Mouse (Mus musculus) liver (tissue): ENCODE measurements around the gene Selplg.

Experiments used
- DNase-seq: peaks from one replicate; pipeline ENCODE4 v3.0.0-alpha.2; 2020; ENCODE audit warnings: mixed read lengths

The Selplg gene

DNA sequence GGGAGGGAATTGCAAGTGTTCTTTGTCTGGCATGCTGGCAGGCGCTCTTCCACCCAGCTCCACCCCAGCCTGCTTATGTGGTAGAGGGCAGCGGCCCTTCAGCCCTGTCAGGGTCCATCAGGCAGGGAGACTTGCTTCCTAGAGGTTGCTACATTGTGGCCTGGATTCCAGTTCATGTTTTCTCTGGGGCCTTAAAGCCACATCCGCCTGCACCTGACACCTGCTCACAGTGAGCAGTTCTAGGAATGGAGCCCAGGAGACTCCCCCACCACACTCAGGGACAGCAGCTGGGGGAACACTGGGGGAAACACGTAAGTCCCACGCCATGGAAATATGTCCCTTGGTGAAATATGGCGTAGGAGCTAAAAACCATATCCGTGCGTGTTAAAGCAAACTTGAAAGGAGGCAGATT is at the start of gene Selplg:
Gene Selplg, minus strand, starts transcription at position 155 of the 412 bp plus-strand sequence.
- no peak for DNase-seq

GRCm38 (mm10) chr5:113881136-113881535 is 48.7 kb upstream of the Selplg start:
- DNase-seq: no peak

GRCm38 (mm10) chr5:113878943-113879617 is 46.6 kb upstream of the Selplg start:
- no peak for DNase-seq

- DNase-seq: no peak
Observed at GRCm38 (mm10) chr5:113877565-113877964, 45.1 kb upstream of the Selplg start.

DNA sequence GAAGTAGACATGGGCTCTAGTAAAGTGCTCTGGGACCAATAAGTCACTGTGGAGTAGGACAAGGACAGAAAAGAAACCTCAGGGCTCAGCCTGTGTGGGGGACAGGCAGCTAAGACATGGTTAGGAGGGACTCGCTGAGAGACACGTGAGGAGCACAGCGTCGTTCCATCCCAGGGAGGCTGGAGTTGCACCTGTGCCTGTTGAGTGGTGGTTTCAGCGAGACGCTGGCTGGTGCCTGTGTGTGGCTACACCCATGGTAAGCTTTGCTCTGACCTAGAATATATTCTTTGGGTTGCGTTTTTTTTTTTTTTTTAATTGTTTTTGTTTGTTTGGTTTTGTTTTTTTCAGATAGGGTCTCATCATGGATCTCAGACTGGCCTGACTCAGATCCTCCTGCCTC is 43.7 kb upstream of the Selplg start:
- no peak for DNase-seq

DNA sequence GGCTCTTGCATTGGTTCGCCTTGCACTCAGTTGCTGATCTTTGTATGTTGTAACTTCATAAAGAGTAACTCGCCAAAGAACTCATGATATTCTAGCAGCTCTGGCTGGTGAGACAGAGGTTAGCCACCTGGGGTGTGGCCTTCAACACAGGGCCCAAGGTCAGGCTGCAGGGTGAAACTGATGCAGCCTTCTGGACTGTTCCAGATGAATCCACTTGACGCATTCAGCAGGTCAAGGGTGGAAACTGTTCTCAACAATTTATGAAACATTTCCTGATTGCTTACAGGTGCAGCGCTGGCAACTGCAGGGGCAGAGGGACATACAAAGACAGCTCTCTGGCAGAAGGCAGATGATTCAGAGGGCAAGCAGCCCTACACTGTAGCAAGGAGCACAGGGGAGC is 43.2 kb upstream of the Selplg start:
- DNase-seq: no peak

GRCm38 (mm10) chr5:113874063-113875024 is 41.9 kb upstream of the Selplg start:
- DNase-seq: no peak

DNA sequence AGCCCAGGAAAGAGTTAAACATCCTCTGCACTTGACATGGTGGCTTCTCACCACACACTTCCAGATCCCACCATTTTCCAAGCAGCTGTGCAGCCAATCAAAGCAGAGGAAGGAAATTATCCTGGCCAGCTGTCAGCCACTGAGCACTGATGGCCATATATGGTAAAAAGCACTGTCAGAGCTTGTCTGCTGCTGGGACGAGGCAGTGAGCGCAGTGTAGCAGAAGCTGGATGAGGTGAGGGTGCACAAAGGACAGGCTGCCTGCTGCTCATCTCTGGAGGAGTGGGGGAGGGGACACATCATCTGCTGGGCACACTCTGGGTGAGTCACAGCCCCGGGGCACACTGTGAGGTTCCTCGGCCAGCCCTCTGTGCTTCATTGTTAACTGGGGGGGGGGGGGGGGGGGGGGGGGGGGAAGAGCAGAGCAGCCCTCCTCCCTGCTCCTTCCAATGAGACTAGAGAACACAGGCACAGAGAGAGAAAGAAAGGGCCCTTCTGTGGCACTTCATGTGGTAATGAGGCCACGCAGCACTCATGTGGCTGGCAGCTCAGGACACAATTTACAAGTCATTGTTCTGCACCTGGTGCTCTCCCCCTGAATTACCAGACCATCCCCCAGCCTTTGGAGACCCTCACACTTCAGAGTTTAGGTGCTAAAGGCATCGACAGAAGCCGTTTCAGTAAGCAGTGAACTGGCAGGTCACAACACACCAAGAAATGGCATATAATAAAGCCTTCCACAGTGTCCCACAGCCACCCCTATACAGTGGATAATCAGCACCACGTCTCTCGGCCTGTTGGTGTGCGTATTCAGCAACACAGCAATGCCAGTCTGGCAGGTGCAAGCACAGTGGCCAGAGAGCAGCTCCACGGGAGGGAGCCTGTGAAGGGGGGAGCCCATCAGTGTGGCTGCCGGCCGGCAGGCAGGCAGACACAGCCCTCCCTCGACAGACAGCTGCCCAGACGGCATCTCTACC is 40.8 kb upstream of the Selplg start:
- peak; percentile 62 for DNase-seq

DNA sequence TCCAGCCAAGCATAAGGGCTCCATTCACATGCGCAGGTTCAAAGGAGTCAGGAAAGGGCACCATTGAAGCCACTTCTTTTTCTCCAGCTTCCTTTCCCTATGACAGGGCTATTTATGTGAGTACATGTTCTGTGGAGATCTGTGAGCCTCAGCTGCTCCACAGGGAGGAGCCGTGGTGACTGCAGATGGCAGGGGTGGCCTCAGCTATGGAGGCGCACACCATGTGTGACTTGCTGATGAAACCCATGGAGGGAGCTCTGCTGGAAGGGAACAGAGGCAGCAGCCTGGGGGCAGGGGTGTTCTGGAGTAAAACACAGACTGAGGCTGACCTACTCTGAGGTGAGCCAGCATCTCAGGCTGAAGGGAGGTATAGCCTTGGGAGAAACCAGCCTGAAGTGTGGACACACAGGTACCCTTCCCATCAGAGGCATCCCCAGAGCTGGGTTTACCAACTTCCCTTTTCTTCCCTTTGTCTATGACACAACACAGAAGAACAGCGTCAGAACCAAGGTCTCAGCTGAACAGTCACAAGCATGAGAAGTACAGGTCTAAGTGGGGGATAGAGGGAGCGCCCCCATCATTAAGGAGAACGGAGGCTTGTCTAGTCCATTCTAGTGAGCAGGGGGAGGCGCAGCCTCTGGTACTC is 39.6 kb upstream of the Selplg start:
- no peak for DNase-seq

- DNase-seq: no peak
Observed at GRCm38 (mm10) chr5:113870393-113871040, 38.1 kb upstream of the Selplg start.

- peak; percentile 40 for DNase-seq
Observed at GRCm38 (mm10) chr5:113869132-113869531, 36.7 kb upstream of the Selplg start.

DNA sequence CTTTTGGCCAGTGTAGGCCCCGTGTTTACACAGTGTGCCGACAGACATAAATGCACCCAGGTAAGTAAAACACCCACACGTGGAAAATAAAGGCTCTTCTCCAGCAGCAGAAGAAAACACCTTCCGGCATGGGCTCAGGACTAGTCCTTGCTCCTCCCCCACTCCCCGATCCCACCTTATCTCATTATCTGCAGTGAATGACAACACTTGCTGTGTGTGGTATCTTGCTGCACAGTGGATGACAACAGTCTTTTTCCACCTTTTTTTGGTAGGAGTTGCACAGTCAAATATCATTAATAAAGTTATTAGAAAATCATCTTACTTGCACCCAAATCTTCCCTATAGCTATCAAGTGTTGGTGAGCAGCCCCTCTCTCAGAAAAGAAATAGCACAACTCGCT is 32.5 kb upstream of the Selplg start:
- no peak for DNase-seq

- no peak for DNase-seq
Observed at GRCm38 (mm10) chr5:113863994-113864393, 31.6 kb upstream of the Selplg start.

DNA sequence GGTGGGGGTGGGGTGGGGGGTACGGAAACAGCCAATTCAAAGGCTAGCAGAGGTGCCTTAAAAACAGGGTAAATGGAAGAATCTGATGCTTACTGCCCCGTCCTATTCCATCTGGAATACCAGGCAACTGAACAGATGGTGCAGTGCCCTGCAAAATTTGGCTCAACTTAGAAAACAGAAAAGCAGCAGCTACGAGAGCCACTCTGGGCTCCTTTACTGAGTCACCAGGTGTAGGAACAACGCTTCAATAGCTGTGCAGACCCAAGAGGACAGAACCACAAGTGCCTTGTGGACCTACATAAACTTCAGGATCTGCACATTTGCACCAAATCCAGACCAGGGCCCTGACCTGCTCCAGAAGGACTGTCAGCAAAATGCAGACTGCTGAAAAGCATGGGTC is 30.0 kb upstream of the Selplg start:
- DNase-seq: no peak

DNA sequence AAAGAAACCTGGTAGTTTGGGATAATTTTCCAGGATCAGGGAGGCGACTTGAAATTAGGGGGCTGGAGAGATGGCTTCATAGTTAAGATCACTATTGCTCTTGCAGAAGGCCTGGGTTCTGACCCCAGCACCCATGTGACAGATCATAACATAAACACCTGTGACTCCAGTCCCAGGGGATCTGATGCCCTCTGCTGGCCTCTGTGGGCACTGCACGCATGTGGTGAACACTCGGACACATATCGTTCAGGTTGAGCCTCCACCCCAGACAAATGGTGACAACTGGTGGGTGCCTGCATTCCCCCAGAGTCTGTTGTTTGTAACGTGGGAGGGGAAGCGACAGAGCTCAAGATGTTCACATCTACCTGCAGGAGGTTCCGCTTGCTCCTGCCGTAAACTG is 28.9 kb upstream of the Selplg start:
- peak; percentile 66 for DNase-seq

GRCm38 (mm10) chr5:113858971-113859370 is 26.5 kb upstream of the Selplg start:
- DNase-seq: peak; percentile 59

GRCm38 (mm10) chr5:113858550-113858949 is 26.1 kb upstream of the Selplg start:
- no peak for DNase-seq

DNA sequence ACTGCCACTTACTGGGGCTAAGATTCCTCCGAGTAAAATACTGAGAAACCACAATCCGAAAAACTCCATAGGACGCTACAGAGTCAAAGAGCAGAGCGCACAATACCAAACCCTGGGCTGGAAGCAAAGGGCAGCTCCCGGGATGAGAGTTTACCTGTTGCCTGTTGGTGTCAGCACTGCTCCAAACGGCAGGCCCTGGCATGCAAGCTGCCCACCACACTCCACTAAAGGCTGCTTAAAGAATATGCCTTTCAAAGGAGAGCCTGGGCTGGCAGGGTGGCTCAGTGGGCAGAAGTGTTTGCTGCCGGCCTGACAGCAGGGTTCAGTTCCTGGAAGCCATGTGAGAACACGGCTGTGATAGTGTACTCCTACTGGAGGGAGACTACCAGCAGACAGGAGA is 25.2 kb upstream of the Selplg start:
- DNase-seq: no peak

- DNase-seq: no peak
Observed at GRCm38 (mm10) chr5:113856631-113857030, 24.2 kb upstream of the Selplg start.

DNA sequence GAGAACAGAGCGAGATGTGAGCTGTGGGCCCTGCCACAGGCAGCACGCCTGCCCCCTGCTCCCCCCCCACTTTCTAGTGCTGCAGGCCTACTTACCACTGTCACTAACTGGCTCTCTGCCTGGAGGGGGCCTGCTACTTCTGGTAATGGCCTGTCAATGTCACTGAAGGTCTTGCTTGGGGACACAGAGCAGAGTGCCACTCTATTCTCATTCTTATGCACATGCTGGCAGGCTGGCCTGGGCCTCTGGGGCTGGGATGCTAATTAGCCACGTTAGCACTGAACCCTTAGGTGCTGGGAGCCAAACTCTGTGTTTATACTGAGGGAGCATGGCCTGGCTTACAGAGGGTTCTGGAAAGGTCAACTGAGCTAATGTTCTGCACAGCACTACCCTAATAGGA is 23.3 kb upstream of the Selplg start:
- no peak for DNase-seq

- DNase-seq: no peak
Observed at GRCm38 (mm10) chr5:113855117-113855516, 22.7 kb upstream of the Selplg start.

- DNase-seq: peak; percentile 84
Observed at GRCm38 (mm10) chr5:113854494-113854893, 22.1 kb upstream of the Selplg start.
